Mouse (Mus musculus): ENCODE measurements at regions not wholly inside any gene's neighbourhood (a gene's known extent, or its start where the extent isn't known, plus 50 kb on each side); places are given as distances from the start of the nearest gene placed in this dataset.

DNA sequence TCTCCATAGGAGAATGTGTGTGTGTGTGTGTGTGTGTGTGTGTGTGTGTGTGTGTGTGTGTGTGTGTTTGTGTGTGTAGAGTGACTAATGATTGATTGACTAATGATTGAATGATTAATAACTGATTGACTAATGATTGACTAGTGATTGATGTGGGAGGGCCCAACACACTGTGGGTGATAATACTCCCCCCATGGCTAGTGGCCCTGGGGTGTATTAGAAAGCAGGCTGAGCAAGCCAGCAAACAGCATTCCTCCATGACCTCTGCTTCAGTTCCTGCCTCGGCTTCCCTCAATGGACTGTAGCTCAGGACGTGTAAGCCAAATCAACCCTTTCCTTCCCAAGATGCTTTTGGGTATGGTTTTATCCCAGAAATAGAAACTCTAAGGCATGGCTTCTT, 114.1 kb upstream of the Rreb1 start:
- Histone ChIP-seq H3K36me3 (replicated peaks) (no peaks in the 10 kb centered on the region), H3K4me1 (no peaks in the 10 kb centered on the region), H3K4me2 (no peak overlapping the region), H3K27me3 (replicated peaks) (no peaks in the 10 kb centered on the region), H3K9me3 (no peaks in the 10 kb centered on the region), H3K27ac (no peak overlapping the region), H3K4me3 (no peak overlapping the region), H3K9ac (no peak overlapping the region)
- ATAC-seq (replicated peaks): no peak
- WGBS: 67% methylated on average over 2 of the region's 2 CpGs

DNA sequence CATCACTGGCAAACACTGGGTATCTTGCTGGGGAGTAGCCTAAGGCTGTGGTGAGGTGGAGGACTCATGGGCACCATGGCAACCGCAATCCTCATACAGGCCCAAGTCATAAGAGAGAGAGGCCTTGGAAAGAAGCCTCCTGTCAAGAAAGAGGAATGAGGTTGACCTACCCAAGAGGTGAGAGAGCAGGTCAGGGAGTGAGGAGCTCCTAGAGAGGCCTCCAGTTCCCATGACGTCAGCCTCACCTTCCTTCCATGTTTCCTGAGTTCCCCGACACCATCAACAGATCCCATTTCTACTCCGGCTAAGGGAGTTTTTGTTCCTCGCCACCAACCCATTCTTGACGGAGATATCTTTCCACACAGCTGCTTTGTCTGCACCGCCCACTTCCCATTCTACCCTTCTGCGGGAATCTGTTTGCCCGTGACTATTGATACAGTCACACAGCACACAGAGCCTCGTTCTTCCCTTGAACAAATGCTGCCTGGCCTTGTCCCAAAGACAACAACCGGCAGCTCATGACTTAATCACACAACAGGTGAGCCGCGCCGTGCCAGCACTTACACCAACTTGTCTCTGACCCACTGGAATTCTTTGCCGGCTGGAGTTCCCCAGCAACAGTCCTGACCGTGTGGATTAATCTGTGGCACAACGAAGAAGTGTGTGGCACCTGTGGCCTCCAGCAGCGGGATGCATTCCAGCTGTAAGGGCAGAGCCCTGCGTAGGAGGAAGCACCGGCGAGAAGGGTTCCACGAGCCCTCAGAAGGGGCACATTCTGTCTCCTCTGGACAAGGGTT, 111.8 kb upstream of the Rreb1 start:
- no peaks in the 10 kb centered on the region for H3K27me3 ChIP-seq (replicated peaks)
- WGBS: 82% methylated on average over 22 of the region's 22 CpGs
- H3K4me3 ChIP-seq: no peak overlapping the region
- no peak overlapping the region for H3K4me2 ChIP-seq
- ATAC-seq (replicated peaks): no peak
- no peak overlapping the region for H3K27ac ChIP-seq
- H3K4me1 ChIP-seq: no peaks in the 10 kb centered on the region
- no peaks in the 10 kb centered on the region for H3K9me3 ChIP-seq
- H3K9ac ChIP-seq: no peak overlapping the region
- no peaks in the 10 kb centered on the region for H3K36me3 ChIP-seq (replicated peaks)

DNA sequence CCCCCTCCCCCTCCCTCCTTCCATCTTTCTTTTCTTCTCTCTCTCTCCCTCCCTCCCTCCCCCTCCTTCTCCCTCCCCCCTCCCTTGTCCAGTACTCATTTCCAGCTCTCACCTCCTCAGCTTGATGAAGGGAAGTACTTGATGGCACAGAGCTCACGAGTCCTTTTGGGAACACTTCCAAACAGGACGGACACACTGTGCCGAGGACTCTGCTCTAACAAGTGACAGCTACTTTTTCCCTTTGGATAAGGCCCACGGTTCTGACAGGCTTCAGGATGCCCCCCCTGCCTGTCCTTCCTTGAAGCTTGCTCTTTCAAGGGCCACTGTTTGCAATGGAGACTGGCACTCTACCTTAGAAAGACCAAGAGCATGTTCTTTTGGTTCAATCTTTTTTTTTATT, 110.8 kb upstream of the Rreb1 start:
- no peaks in the 10 kb centered on the region for H3K4me1 ChIP-seq
- H3K4me3 ChIP-seq: no peak overlapping the region
- no peak overlapping the region for H3K9ac ChIP-seq
- no peak overlapping the region for H3K27ac ChIP-seq
- no peaks in the 10 kb centered on the region for H3K9me3 ChIP-seq
- H3K4me2 ChIP-seq: no peak overlapping the region
- H3K36me3 ChIP-seq (replicated peaks): no peaks in the 10 kb centered on the region
- WGBS: 70% methylated on average over 4 of the region's 4 CpGs
- ATAC-seq (replicated peaks): no peak
- H3K27me3 ChIP-seq (replicated peaks): no peaks in the 10 kb centered on the region

DNA sequence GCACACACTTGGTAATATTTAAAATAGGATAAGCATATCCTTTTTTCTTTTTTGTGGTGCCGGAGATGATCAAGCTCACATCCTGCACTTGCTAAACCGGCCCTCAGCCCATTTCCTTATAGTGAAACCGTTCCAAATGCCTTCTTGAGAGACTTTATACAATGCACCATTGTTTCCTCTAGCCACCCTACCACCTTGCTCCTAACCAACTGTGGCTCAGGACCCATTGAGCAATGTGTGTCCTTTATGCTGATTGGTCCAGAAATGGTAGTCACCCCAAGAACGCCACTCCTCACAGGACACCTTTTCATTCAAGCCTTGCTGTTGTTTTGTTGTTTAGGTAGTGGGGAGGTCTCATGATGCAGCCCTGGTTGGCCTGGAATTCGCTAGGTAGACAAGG, 110.3 kb upstream of the Rreb1 start:
- 79% methylated on average over 5 of the region's 5 CpGs for WGBS
- no peak overlapping the region for H3K4me3 ChIP-seq
- ATAC-seq (replicated peaks): no peak
- H3K4me1 ChIP-seq: no peaks in the 10 kb centered on the region
- H3K9me3 ChIP-seq: no peaks in the 10 kb centered on the region
- no peak overlapping the region for H3K4me2 ChIP-seq
- H3K9ac ChIP-seq: no peak overlapping the region
- no peaks in the 10 kb centered on the region for H3K36me3 ChIP-seq (replicated peaks)
- H3K27ac ChIP-seq: no peak overlapping the region
- no peaks in the 10 kb centered on the region for H3K27me3 ChIP-seq (replicated peaks)

DNA sequence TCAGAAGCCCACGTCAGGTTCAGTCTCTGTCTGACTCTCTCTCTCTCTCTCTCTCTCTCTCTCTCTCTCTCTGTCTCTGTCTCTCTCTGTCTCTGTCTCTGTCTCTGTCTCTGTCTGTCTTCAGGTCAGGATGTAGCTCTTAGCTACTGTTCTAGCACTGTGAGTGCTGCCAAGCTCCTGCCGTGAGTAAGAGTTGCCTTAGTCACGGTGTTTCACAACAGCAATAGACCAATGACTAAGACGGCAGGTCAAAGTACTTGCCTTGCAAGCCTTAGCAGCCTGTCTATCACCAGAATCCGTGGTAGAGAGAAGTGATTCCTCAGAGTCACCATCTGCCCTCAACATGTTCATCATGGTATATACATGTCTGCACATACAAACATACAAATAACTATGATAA, 107.1 kb upstream of the Rreb1 start:
- no peaks in the 10 kb centered on the region for H3K36me3 ChIP-seq (replicated peaks)
- H3K27ac ChIP-seq: no peak overlapping the region
- H3K27me3 ChIP-seq (replicated peaks): no peaks in the 10 kb centered on the region
- no peak overlapping the region for H3K4me2 ChIP-seq
- H3K9me3 ChIP-seq: no peaks in the 10 kb centered on the region
- H3K4me3 ChIP-seq: no peak overlapping the region
- ATAC-seq (replicated peaks): no peak
- no peaks in the 10 kb centered on the region for H3K4me1 ChIP-seq
- 81% methylated on average over 5 of the region's 5 CpGs for WGBS
- no peak overlapping the region for H3K9ac ChIP-seq

DNA sequence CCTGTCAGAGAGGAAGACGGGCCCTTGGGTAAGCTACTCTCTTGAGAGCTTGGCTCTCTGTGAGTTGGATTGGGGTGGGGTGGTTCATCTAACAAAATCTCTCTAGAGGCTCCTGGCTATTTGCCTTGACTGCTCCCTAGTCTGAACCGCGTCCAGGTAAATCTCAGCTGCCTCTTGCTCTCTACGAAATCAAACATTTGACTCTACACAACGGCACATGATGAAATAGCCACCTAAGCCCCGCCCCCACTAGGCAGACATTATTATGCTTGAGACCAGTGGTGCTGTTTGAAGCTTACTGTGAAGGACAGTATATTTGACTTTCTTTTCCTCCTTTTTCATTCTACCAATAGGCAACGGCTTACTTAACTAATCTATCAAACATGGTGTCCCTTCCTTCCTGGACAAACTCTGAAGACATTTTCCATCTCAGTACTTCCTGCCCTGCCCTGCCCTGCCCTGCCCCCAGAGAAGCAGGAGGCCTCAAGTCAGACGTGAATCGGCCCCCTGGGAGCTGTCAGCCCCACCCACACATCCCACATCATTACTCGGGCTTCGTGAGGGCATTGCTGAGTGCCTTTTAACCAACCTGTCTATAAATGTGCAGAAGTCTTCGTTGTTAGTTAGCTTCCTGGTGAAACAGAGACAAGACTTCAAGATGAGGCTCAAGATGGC, 103.4 kb upstream of the Rreb1 start:
- H3K27me3 ChIP-seq (replicated peaks): no peaks in the 10 kb centered on the region
- no peak for ATAC-seq (replicated peaks)
- H3K9me3 ChIP-seq: no peaks in the 10 kb centered on the region
- WGBS: 77% methylated on average over 12 of the region's 12 CpGs
- H3K27ac ChIP-seq: no peak overlapping the region
- H3K4me2 ChIP-seq: no peak overlapping the region
- H3K36me3 ChIP-seq (replicated peaks): no peaks in the 10 kb centered on the region
- H3K4me1 ChIP-seq: no peaks in the 10 kb centered on the region
- H3K4me3 ChIP-seq: no peak overlapping the region
- no peak overlapping the region for H3K9ac ChIP-seq

DNA sequence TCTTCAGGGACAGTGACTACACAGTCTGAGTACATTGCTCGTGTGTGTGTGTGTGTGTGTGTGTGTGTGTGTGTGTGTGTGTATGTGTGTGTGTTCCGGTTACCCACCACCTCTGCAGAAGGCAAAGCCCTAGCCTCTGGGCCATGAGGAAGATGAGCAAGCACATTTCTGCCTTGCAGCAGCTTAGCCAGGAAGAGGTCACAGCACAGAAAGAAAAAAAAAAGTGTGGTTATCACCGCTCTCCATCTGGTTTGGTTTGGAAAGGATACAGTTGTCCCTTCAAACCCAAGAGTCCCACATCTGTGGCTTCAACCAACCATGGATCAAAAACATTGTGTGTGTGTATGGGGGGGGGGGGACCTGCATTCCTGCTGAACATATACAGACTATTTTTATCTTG, 102.5 kb upstream of the Rreb1 start:
- H3K9me3 ChIP-seq: no peaks in the 10 kb centered on the region
- no peak for ATAC-seq (replicated peaks)
- H3K4me3 ChIP-seq: no peak overlapping the region
- no peak overlapping the region for H3K9ac ChIP-seq
- H3K36me3 ChIP-seq (replicated peaks): no peaks in the 10 kb centered on the region
- 89% methylated on average over 3 of the region's 3 CpGs for WGBS
- H3K4me2 ChIP-seq: no peak overlapping the region
- H3K27ac ChIP-seq: no peak overlapping the region
- no peaks in the 10 kb centered on the region for H3K4me1 ChIP-seq
- no peaks in the 10 kb centered on the region for H3K27me3 ChIP-seq (replicated peaks)

DNA sequence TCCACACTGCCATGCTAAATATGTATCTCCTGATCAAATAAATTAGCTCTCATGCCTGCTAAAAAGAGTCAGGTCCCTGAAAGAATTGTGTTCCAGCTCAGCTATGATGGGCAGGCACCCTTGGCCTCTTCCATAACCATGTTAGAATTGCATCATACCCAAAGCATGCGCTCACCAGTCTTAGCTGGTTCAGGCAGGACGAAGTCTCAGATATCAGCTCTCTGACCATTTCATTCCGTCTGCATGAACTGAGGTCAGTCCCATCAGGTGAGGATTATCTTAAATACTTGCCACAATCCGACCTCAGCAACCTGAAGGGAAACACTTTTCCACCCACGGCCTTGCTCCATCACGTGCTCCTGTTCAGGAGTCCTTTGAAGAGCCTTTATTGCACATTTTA, 101.3 kb upstream of the Rreb1 start:
- Histone ChIP-seq H3K27ac (no peak overlapping the region), H3K27me3 (replicated peaks) (no peaks in the 10 kb centered on the region), H3K9ac (no peak overlapping the region), H3K9me3 (no peaks in the 10 kb centered on the region), H3K4me2 (no peak overlapping the region), H3K36me3 (replicated peaks) (no peaks in the 10 kb centered on the region), H3K4me3 (no peak overlapping the region), H3K4me1 (no peaks in the 10 kb centered on the region)
- 89% methylated on average over 6 of the region's 6 CpGs for WGBS
- ATAC-seq (replicated peaks): no peak

DNA sequence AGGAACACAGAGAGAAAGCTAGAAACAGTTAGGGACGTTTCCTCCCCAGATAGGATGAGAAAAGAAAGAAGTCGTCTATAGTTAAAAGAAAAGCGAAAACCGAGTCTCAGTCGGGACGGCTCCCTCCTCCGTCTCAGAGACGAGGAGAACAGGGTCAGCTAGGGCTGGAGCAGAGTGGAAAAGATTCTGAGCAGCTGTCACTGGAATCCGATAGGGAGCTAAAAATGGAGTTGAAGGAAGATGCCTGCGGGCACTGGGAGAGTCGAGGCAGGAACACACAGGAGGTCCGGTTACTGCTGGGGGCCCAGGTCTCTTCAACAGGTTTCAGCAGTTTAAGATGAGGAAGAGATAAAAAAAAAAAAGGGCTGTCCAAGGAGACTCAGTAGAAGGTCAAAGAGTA, 99.9 kb upstream of the Rreb1 start:
- no peaks in the 10 kb centered on the region for H3K9me3 ChIP-seq
- H3K27me3 ChIP-seq (replicated peaks): no peaks in the 10 kb centered on the region
- H3K4me3 ChIP-seq: no peak overlapping the region
- no peak overlapping the region for H3K27ac ChIP-seq
- no peak overlapping the region for H3K9ac ChIP-seq
- no peak for ATAC-seq (replicated peaks)
- H3K36me3 ChIP-seq (replicated peaks): no peaks in the 10 kb centered on the region
- H3K4me2 ChIP-seq: no peak overlapping the region
- 85% methylated on average over 12 of the region's 12 CpGs for WGBS
- no peaks in the 10 kb centered on the region for H3K4me1 ChIP-seq

DNA sequence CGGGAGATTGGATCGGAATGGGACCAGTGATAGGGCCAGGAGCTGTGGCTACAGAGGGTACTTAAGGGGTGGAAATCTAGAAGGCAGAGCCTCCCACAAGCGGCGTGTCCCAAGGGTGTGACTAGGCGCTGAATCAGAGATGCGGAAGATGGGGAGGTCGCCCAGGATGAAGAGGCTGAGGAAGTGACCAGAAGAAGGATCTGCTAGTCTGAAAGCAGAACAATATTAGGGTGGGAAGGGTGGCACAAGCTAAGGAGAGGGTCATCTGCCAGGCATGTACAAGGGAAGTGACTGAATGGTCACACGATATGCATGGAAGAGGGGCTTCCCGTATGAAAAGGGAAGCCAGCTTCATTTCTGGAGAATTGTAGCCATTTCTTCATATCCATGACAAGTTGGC, 99.4 kb upstream of the Rreb1 start:
- no peak for ATAC-seq (replicated peaks)
- 95% methylated on average over 9 of the region's 9 CpGs for WGBS

DNA sequence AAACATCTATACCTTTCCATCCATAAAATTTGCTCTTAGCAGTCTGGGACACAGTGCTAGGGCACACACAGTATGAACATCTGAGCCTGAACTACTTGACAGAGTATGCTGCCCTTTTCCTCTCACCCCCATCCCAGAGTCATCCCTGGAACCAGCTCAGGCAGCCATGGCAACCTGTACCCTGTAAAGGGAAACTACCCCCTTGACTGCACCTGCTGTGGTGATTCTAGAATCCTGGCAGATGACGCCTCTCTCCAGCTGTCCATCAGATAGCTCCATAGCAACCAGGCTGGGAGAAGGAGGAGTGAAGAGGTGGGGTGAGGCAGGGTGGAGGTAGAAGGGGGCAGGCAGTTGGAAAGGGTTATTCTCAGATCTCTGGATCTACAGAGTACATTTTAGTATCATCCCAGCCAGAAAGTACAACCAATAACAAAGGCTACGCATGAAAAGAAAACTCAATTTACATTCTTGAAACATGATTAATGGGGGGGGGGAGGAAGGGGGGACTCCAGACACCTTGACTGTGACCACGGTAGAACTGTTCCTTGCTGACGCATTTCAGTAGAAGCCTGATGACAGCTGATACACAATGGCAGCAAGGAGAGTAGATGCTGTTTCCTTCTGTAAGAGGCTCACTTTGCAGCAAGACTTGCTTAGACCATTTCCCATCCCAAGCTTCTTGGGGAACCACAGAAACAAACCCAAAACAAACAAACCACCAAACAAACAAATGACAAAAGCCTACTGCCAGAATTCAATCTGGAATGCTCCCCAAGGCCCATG, 97.2 kb upstream of the Rreb1 start:
- Histone ChIP-seq H3K9ac (no peak overlapping the region), H3K27me3 (replicated peaks) (no peaks in the 10 kb centered on the region), H3K9me3 (no peaks in the 10 kb centered on the region), H3K36me3 (replicated peaks) (no peaks in the 10 kb centered on the region), H3K27ac (no peak overlapping the region), H3K4me1 (no peaks in the 10 kb centered on the region), H3K4me2 (no peak overlapping the region), H3K4me3 (no peak overlapping the region)
- ATAC-seq (replicated peaks): peak; percentile 83
- WGBS: 52% methylated on average over 4 of the region's 4 CpGs

More for the DNA sequence above, 99.4 kb upstream of the Rreb1 start:
- Histone ChIP-seq H3K4me2 (no peak overlapping the region), H3K9ac (no peak overlapping the region), H3K9me3 (no peaks in the 10 kb centered on the region), H3K27ac (no peak overlapping the region), H3K36me3 (replicated peaks) (no peaks in the 10 kb centered on the region), H3K4me1 (no peaks in the 10 kb centered on the region), H3K27me3 (replicated peaks) (no peaks in the 10 kb centered on the region), H3K4me3 (no peak overlapping the region)

DNA sequence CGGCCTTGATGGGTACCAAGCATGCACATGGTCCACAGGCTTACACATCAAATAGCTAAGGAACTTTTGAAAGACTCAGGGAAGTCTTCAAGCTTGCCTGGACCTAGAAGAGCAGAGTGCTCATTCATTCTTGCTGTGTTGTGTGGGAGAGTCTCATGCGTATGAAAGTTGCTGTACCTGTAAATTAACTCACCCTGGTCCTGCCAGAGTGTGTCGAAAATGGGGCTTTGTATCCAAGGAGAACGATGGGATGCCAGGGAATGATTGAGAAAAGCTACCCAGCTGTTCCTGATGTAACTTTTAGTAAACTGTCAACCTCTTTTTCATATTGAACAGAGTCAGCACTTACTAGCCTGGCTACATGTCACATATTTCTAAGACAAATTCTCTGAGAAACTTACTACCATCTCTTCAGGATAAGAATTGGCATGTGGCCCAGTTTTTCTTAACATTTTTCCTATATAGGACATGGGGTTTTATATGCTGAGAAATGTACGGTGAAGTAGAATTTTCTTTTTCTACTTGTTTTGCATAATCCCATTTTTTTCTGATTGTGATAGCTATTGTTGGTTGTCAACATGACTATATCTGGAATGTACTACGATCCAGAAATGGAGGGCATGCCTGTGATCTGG, 95.0 kb upstream of the Rreb1 start:
- Histone ChIP-seq H3K27ac (no peak overlapping the region), H3K27me3 (replicated peaks) (no peaks in the 10 kb centered on the region), H3K9me3 (no peaks in the 10 kb centered on the region), H3K36me3 (replicated peaks) (no peaks in the 10 kb centered on the region), H3K9ac (no peak overlapping the region), H3K4me2 (no peak overlapping the region), H3K4me3 (no peak overlapping the region), H3K4me1 (no peaks in the 10 kb centered on the region)
- no peak for ATAC-seq (replicated peaks)
- WGBS: 88% methylated on average over 6 of the region's 6 CpGs

All from midbrain, embryonic 15.5 days (tissue).